Mouse (Mus musculus): ENCODE data around the gene Traf1. TPM values are rescaled to one million over a fixed set of nuclear protein-coding genes. Genes with fewer than 3 reads are reported as not detected.
A peak's percentile ranks its signal among the peaks of the same experiment; 100 is the strongest.

The Traf1 gene
- polyA plus RNA-seq, 1 experiment, result 1.8 TPM

GRCm38 (mm10) chr2:34965806-34966205 lies 4.2 kb upstream of the Traf1 start:
- TF ChIP-seq CEBPB (IDR thresholded peaks at IDR 0.05; ENCODE audit: low read depth) (no peak), MYOD1 (IDR thresholded peaks at IDR 0.05; ENCODE audit: control insufficient read depth, insufficient read length, low read depth) (no peak), MYOG (IDR thresholded peaks at IDR 0.05; ENCODE audit: control insufficient read depth, extremely low read depth, insufficient read length) (no peak), CTCF (IDR thresholded peaks at IDR 0.05; ENCODE audit: control insufficient read depth, insufficient read depth, insufficient read length) (no peak), MAX (IDR thresholded peaks at IDR 0.05) (no peak), FOSL1 (IDR thresholded peaks at IDR 0.05; ENCODE audit: insufficient read depth, low read length, poor library complexity, severe bottlenecking) (no peak), USF1 (IDR thresholded peaks at IDR 0.05; ENCODE audit: low read depth) (no peak)
- Histone ChIP-seq H3K79me2 (ENCODE audit: control insufficient read depth, insufficient read depth) (no peaks in the 10 kb centered on the region), H3K27me3 (ENCODE audit: control insufficient read depth, insufficient read depth, insufficient read length) (no peaks in the 10 kb centered on the region), H3K36me3 (ENCODE audit: control insufficient read depth, insufficient read depth) (no peaks in the 10 kb centered on the region), H3K4me3 (ENCODE audit: insufficient read depth, poor library complexity, severe bottlenecking) (no peak overlapping the region), H3ac (ENCODE audit: control insufficient read depth, insufficient read length, low read depth) (no peak overlapping the region), H3K79me3 (ENCODE audit: low read depth) (no peaks in the 10 kb centered on the region)

DNA sequence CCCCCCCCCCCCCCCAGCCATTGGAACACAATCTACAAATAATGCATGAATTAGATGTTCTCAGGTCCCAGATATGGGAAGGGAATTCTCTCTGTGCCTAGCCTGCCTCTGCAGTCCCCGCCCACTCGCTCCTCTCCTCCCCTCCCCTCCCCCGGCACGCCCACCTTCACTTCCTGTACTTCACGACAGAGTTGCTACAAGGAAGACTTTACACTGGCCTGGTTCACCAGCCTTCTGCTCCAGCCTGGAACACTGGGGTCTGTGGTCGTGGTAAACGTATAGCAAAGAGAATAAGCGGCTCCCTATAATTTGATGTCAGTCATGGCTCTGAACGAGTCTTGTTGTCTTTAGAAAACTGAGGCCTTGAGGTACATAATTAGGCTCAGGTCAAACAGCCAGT lies 3.7 kb upstream of the Traf1 start:
- Histone ChIP-seq H3K79me2 (ENCODE audit: control insufficient read depth, insufficient read depth) (no peaks in the 10 kb centered on the region), H3K27me3 (ENCODE audit: control insufficient read depth, insufficient read depth, insufficient read length) (no peaks in the 10 kb centered on the region), H3K36me3 (ENCODE audit: control insufficient read depth, insufficient read depth) (no peaks in the 10 kb centered on the region), H3K79me3 (ENCODE audit: low read depth) (no peaks in the 10 kb centered on the region), H3ac (ENCODE audit: control insufficient read depth, insufficient read length, low read depth) (no peak overlapping the region), H3K4me3 (ENCODE audit: insufficient read depth, poor library complexity, severe bottlenecking) (no peak overlapping the region)
- TF ChIP-seq MYOG (IDR thresholded peaks at IDR 0.05; ENCODE audit: control insufficient read depth, extremely low read depth, insufficient read length) (no peak), FOSL1 (IDR thresholded peaks at IDR 0.05; ENCODE audit: insufficient read depth, low read length, poor library complexity, severe bottlenecking) (no peak), CTCF (IDR thresholded peaks at IDR 0.05; ENCODE audit: control insufficient read depth, insufficient read depth, insufficient read length) (no peak), USF1 (IDR thresholded peaks at IDR 0.05; ENCODE audit: low read depth) (no peak), MYOD1 (IDR thresholded peaks at IDR 0.05; ENCODE audit: control insufficient read depth, insufficient read length, low read depth) (no peak), MAX (IDR thresholded peaks at IDR 0.05) (no peak), CEBPB (IDR thresholded peaks at IDR 0.05; ENCODE audit: low read depth) (no peak)

DNA sequence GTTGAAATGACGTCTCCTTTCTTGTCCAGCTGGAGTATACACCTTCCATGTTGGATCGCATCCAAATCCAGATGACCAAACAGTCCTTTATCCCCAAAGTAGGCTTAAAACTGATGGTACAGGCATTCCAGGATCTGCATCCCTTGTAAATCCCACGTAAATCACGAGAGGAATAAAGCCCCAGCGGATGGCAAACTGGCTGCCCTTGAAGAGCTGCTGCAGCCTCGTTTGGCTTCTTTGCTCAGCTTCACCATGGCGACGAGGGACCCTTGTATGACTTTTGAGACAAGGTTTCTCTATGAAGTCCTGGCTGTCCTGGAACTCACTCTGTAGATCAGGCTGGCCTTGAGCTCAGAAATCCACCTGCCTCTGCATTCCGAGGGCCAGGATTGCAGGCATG lies 3.1 kb upstream of the Traf1 start:
- Histone ChIP-seq H3K36me3 (ENCODE audit: control insufficient read depth, insufficient read depth) (no peaks in the 10 kb centered on the region), H3ac (ENCODE audit: control insufficient read depth, insufficient read length, low read depth) (no peak overlapping the region), H3K27me3 (ENCODE audit: control insufficient read depth, insufficient read depth, insufficient read length) (no peaks in the 10 kb centered on the region), H3K79me2 (ENCODE audit: control insufficient read depth, insufficient read depth) (no peaks in the 10 kb centered on the region), H3K4me3 (ENCODE audit: insufficient read depth, poor library complexity, severe bottlenecking) (no peak overlapping the region), H3K79me3 (ENCODE audit: low read depth) (no peaks in the 10 kb centered on the region)
- TF ChIP-seq USF1 (IDR thresholded peaks at IDR 0.05; ENCODE audit: low read depth) (no peak), FOSL1 (IDR thresholded peaks at IDR 0.05; ENCODE audit: insufficient read depth, low read length, poor library complexity, severe bottlenecking) (no peak), MYOD1 (IDR thresholded peaks at IDR 0.05; ENCODE audit: control insufficient read depth, insufficient read length, low read depth) (no peak), CTCF (IDR thresholded peaks at IDR 0.05; ENCODE audit: control insufficient read depth, insufficient read depth, insufficient read length) (no peak)

- no peaks in the 10 kb centered on the region for H3K79me2 ChIP-seq (ENCODE audit: control insufficient read depth, insufficient read depth)
- no peak overlapping the region for H3K4me3 ChIP-seq (ENCODE audit: insufficient read depth, poor library complexity, severe bottlenecking)
- H3K79me3 ChIP-seq (ENCODE audit: low read depth), result no peaks in the 10 kb centered on the region
- no peak for TF ChIP-seq CEBPB (IDR thresholded peaks at IDR 0.05; ENCODE audit: low read depth)
- TF ChIP-seq MYOD1 (IDR thresholded peaks at IDR 0.05; ENCODE audit: control insufficient read depth, insufficient read length, low read depth), result no peak
- TF ChIP-seq USF1 (IDR thresholded peaks at IDR 0.05; ENCODE audit: low read depth), result no peak
- TF ChIP-seq CTCF (IDR thresholded peaks at IDR 0.05; ENCODE audit: control insufficient read depth, insufficient read depth, insufficient read length), result no peak
- no peak for TF ChIP-seq MYOG (IDR thresholded peaks at IDR 0.05; ENCODE audit: control insufficient read depth, extremely low read depth, insufficient read length)
- no peak for TF ChIP-seq MAX (IDR thresholded peaks at IDR 0.05)
- TF ChIP-seq FOSL1 (IDR thresholded peaks at IDR 0.05; ENCODE audit: insufficient read depth, low read length, poor library complexity, severe bottlenecking), result no peak
- H3K27me3 ChIP-seq (ENCODE audit: control insufficient read depth, insufficient read depth, insufficient read length), result no peaks in the 10 kb centered on the region
- H3ac ChIP-seq (ENCODE audit: control insufficient read depth, insufficient read length, low read depth), result no peak overlapping the region
- H3K36me3 ChIP-seq (ENCODE audit: control insufficient read depth, insufficient read depth), result no peaks in the 10 kb centered on the region
Measured at GRCm38 (mm10) chr2:34964230-34964629, 2.7 kb upstream of the Traf1 start.

GRCm38 (mm10) chr2:34963371-34963956 lies 1.9 kb upstream of the Traf1 start:
- no peaks in the 10 kb centered on the region for H3K27me3 ChIP-seq (ENCODE audit: control insufficient read depth, insufficient read depth, insufficient read length)
- no peaks in the 10 kb centered on the region for H3K36me3 ChIP-seq (ENCODE audit: control insufficient read depth, insufficient read depth)
- H3K79me3 ChIP-seq (ENCODE audit: low read depth), result no peaks in the 10 kb centered on the region
- no peak overlapping the region for H3ac ChIP-seq (ENCODE audit: control insufficient read depth, insufficient read length, low read depth)
- H3K4me3 ChIP-seq (ENCODE audit: insufficient read depth, poor library complexity, severe bottlenecking), result no peak overlapping the region
- no peak for TF ChIP-seq CTCF (IDR thresholded peaks at IDR 0.05; ENCODE audit: control insufficient read depth, insufficient read depth, insufficient read length)
- peak; percentile 72 for TF ChIP-seq MYOD1 (IDR thresholded peaks at IDR 0.05; ENCODE audit: control insufficient read depth, insufficient read length, low read depth)
- peak; percentile 93 for TF ChIP-seq USF1 (IDR thresholded peaks at IDR 0.05; ENCODE audit: low read depth)
- TF ChIP-seq MAX (IDR thresholded peaks at IDR 0.05), result no peak
- H3K79me2 ChIP-seq (ENCODE audit: control insufficient read depth, insufficient read depth), result no peaks in the 10 kb centered on the region

DNA sequence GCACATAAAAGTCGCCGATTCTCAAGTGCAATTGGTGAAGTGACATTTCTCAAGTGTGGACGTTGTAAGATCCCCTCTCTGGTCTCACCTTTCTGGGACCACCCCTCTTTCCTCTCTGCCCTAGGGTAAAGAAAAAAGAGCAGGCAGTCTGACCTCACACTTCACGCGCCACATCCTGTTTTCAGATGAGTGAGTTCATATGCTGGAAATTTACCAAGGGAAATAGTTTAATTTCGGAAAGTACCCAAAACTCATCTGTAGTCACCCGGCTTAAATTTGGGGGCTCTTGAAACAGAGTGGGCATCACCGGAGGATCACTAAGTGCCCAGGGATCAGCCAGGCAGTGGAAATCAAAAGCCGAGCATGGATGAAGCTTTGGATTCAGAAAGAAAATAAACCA lies 1.3 kb upstream of the Traf1 start:
- no peaks in the 10 kb centered on the region for H3K79me2 ChIP-seq (ENCODE audit: control insufficient read depth, insufficient read depth)
- no peaks in the 10 kb centered on the region for H3K27me3 ChIP-seq (ENCODE audit: control insufficient read depth, insufficient read depth, insufficient read length)
- TF ChIP-seq MYOG (IDR thresholded peaks at IDR 0.05; ENCODE audit: control insufficient read depth, extremely low read depth, insufficient read length), result no peak
- no peak for TF ChIP-seq CEBPB (IDR thresholded peaks at IDR 0.05; ENCODE audit: low read depth)
- no peak for TF ChIP-seq CTCF (IDR thresholded peaks at IDR 0.05; ENCODE audit: control insufficient read depth, insufficient read depth, insufficient read length)
- no peak overlapping the region for H3K4me3 ChIP-seq (ENCODE audit: insufficient read depth, poor library complexity, severe bottlenecking)
- no peak overlapping the region for H3ac ChIP-seq (ENCODE audit: control insufficient read depth, insufficient read length, low read depth)
- H3K79me3 ChIP-seq (ENCODE audit: low read depth), result no peaks in the 10 kb centered on the region
- no peaks in the 10 kb centered on the region for H3K36me3 ChIP-seq (ENCODE audit: control insufficient read depth, insufficient read depth)

Data from C2C12 (cell line).